Mouse (Mus musculus): ENCODE results near the gene Prrx1. TPM values are rescaled to one million over a fixed set of nuclear protein-coding genes. Genes with fewer than 3 reads are reported as not detected.

Gene Prrx1
- polyA plus RNA-seq, 1 experiment: 8.9 TPM

GRCm38 (mm10) chr1:163255884-163256283 lies 57.6 kb downstream of the Prrx1 start:
- DNase-seq (ENCODE audit: low read depth): peak; percentile 65
- TF ChIP-seq CTCF (IDR thresholded peaks at IDR 0.05; ENCODE audit: borderline replicate concordance, extremely low read depth, insufficient read depth, insufficient read length): no peak
- no peak for TF ChIP-seq POLR2A (IDR thresholded peaks at IDR 0.05; ENCODE audit: borderline replicate concordance, extremely low read depth, insufficient read depth, insufficient read length, poor library complexity, severe bottlenecking)

GRCm38 (mm10) chr1:163252796-163253195 lies 60.7 kb downstream of the Prrx1 start:
- no peak for DNase-seq (ENCODE audit: low read depth)
- no peak for TF ChIP-seq POLR2A (IDR thresholded peaks at IDR 0.05; ENCODE audit: borderline replicate concordance, extremely low read depth, insufficient read depth, insufficient read length, poor library complexity, severe bottlenecking)
- no peak for TF ChIP-seq CTCF (IDR thresholded peaks at IDR 0.05; ENCODE audit: borderline replicate concordance, extremely low read depth, insufficient read depth, insufficient read length)

- TF ChIP-seq CTCF (IDR thresholded peaks at IDR 0.05; ENCODE audit: borderline replicate concordance, extremely low read depth, insufficient read depth, insufficient read length) (no peak), POLR2A (IDR thresholded peaks at IDR 0.05; ENCODE audit: borderline replicate concordance, extremely low read depth, insufficient read depth, insufficient read length, poor library complexity, severe bottlenecking) (no peak)
- DNase-seq (ENCODE audit: low read depth): peak; percentile 43
Measured at GRCm38 (mm10) chr1:163252331-163252730, 61.2 kb downstream of the Prrx1 start.

GRCm38 (mm10) chr1:163251766-163252165 lies 61.7 kb downstream of the Prrx1 start:
- TF ChIP-seq POLR2A (IDR thresholded peaks at IDR 0.05; ENCODE audit: borderline replicate concordance, extremely low read depth, insufficient read depth, insufficient read length, poor library complexity, severe bottlenecking) (no peak), CTCF (IDR thresholded peaks at IDR 0.05; ENCODE audit: borderline replicate concordance, extremely low read depth, insufficient read depth, insufficient read length) (no peak)
- DNase-seq (ENCODE audit: low read depth): peak; percentile 56

- no peak for DNase-seq (ENCODE audit: low read depth)
- TF ChIP-seq POLR2A (IDR thresholded peaks at IDR 0.05; ENCODE audit: borderline replicate concordance, extremely low read depth, insufficient read depth, insufficient read length, poor library complexity, severe bottlenecking): no peak
- no peak for TF ChIP-seq CTCF (IDR thresholded peaks at IDR 0.05; ENCODE audit: borderline replicate concordance, extremely low read depth, insufficient read depth, insufficient read length)
Measured at GRCm38 (mm10) chr1:163238950-163239349, 74.6 kb downstream of the Prrx1 start.

- no peak for DNase-seq (ENCODE audit: low read depth)
- TF ChIP-seq POLR2A (IDR thresholded peaks at IDR 0.05; ENCODE audit: borderline replicate concordance, extremely low read depth, insufficient read depth, insufficient read length, poor library complexity, severe bottlenecking): no peak
- TF ChIP-seq CTCF (IDR thresholded peaks at IDR 0.05; ENCODE audit: borderline replicate concordance, extremely low read depth, insufficient read depth, insufficient read length): no peak
Measured at GRCm38 (mm10) chr1:163231230-163231629, 82.3 kb downstream of the Prrx1 start.

GRCm38 (mm10) chr1:163226271-163226670 lies 87.2 kb downstream of the Prrx1 start:
- TF ChIP-seq POLR2A (IDR thresholded peaks at IDR 0.05; ENCODE audit: borderline replicate concordance, extremely low read depth, insufficient read depth, insufficient read length, poor library complexity, severe bottlenecking) (no peak), CTCF (IDR thresholded peaks at IDR 0.05; ENCODE audit: borderline replicate concordance, extremely low read depth, insufficient read depth, insufficient read length) (no peak)
- DNase-seq (ENCODE audit: low read depth): no peak

GRCm38 (mm10) chr1:163221767-163222166 lies 91.7 kb downstream of the Prrx1 start:
- peak; percentile 17 for DNase-seq (ENCODE audit: low read depth)
- TF ChIP-seq CTCF (IDR thresholded peaks at IDR 0.05; ENCODE audit: borderline replicate concordance, extremely low read depth, insufficient read depth, insufficient read length): no peak
- no peak for TF ChIP-seq POLR2A (IDR thresholded peaks at IDR 0.05; ENCODE audit: borderline replicate concordance, extremely low read depth, insufficient read depth, insufficient read length, poor library complexity, severe bottlenecking)

GRCm38 (mm10) chr1:163208919-163209867 lies 104.3 kb downstream of the Prrx1 start:
- TF ChIP-seq POLR2A (IDR thresholded peaks at IDR 0.05; ENCODE audit: borderline replicate concordance, extremely low read depth, insufficient read depth, insufficient read length, poor library complexity, severe bottlenecking) (no peak), CTCF (IDR thresholded peaks at IDR 0.05; ENCODE audit: borderline replicate concordance, extremely low read depth, insufficient read depth, insufficient read length) (no peak)
- no peak for DNase-seq (ENCODE audit: low read depth)

GRCm38 (mm10) chr1:163198767-163199166 lies 114.7 kb downstream of the Prrx1 start:
- no peak for DNase-seq (ENCODE audit: low read depth)
- TF ChIP-seq CTCF (IDR thresholded peaks at IDR 0.05; ENCODE audit: borderline replicate concordance, extremely low read depth, insufficient read depth, insufficient read length): no peak
- TF ChIP-seq POLR2A (IDR thresholded peaks at IDR 0.05; ENCODE audit: borderline replicate concordance, extremely low read depth, insufficient read depth, insufficient read length, poor library complexity, severe bottlenecking): no peak

- no peak for DNase-seq (ENCODE audit: low read depth)
- TF ChIP-seq POLR2A (IDR thresholded peaks at IDR 0.05; ENCODE audit: borderline replicate concordance, extremely low read depth, insufficient read depth, insufficient read length, poor library complexity, severe bottlenecking) (no peak), CTCF (IDR thresholded peaks at IDR 0.05; ENCODE audit: borderline replicate concordance, extremely low read depth, insufficient read depth, insufficient read length) (no peak)
Measured at GRCm38 (mm10) chr1:163198059-163198458, 115.5 kb downstream of the Prrx1 start.

Other genes with a start within 250 kb of the Prrx1 start
- not detected in 2 replicates for gene Mroh9, start 228.0 kb downstream of the Prrx1 start, polyA plus RNA-seq (2012; rRNA removed)
- gene Gorab, start 90.0 kb upstream of the Prrx1 start, polyA plus RNA-seq (2012; rRNA removed): 14.2 and 14.9 TPM in 2 replicates